Mouse (Mus musculus): ENCODE data around the gene Mgst2.
A peak's percentile ranks its signal among the peaks of the same experiment; 100 is the strongest.

Mgst2 gene

GRCm38 (mm10) chr3:51701950-51702349 is 41.8 kb downstream of the Mgst2 start:
- DNase-seq = no peak

DNA sequence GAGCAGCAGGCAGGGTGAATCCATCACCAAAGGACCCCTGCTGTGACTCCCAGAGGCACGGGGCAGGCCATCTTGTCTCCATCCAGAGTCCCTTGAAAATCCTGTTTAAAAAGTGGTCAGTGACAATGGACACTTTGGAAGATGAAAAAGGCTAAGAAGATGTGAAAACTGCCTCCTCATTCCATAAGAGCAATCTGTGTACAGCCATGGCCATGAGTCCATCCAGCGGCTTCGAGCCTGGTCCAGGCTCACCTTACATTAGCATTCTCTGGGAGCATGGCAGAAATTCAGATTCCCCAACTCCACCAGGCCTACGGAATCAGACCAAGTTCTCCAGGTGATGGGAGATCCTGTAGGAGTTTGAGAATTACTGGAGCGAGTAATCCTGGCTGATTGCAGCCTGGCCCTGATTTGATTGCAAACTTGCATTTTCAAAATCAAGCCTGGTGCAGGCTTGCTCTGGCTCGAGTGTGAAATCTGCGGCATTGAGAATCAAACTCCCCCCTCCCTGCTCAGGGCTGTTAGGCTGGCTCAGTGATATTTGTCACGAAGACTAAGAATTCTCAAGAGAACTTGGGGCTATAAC is 42.6 kb downstream of the Mgst2 start:
- no peak for DNase-seq

DNA sequence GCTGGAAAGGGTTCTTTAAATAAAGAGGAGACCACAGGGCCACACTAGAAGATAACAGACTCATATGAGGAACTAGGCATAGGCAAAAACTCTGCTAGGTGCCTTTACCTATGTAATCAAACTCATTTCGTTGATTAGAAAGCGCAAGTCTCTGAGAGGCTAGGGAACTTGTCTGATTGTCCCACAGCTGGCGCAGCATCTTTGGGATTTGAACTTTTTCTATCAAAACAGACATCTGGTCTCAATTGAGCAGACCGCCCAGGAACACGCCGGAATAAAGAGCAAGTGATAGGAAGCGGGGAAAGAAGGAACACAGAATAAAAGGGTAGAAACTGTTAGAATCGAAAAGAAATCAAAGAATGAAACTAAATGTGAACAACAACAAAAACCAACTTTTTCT is 43.3 kb downstream of the Mgst2 start:
- no peak for DNase-seq

DNA sequence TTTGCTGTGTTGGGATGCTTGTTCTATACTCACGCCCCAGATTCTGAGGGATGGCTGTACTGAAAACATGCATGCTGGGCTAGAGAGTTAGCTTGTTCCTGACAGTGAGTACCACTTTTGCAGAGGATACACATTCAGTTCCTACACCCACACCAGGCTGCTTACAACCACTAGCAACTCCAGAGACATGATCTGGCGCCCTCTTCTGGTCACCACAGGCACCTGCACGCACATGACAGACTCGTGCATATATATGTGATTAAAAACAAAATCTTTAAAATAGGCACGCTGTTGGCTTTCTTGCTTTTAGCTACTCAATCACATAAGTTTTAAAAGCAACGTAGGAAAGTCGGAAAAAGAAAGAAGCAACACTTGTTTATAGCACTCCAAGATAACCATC is 45.1 kb downstream of the Mgst2 start:
- DNase-seq = no peak

DNA sequence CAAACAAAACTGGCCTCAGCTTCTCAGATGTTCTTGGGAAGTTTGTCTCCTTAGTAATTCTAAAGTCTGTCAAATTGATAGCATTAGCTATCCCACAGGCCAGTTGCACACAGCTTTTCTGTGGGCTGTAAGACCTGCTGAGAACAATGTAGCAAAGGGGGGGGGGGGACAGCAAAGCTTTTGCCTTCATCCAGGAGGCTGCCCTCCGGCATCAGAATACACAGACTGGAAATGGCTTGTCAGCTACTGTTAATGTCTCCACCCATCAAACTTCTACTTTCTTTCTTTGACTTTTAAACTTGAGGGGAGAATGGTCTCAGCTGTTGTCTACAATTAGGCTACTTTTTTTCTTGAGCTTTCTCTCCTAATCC is 48.2 kb downstream of the Mgst2 start:
- DNase-seq = no peak

DNA sequence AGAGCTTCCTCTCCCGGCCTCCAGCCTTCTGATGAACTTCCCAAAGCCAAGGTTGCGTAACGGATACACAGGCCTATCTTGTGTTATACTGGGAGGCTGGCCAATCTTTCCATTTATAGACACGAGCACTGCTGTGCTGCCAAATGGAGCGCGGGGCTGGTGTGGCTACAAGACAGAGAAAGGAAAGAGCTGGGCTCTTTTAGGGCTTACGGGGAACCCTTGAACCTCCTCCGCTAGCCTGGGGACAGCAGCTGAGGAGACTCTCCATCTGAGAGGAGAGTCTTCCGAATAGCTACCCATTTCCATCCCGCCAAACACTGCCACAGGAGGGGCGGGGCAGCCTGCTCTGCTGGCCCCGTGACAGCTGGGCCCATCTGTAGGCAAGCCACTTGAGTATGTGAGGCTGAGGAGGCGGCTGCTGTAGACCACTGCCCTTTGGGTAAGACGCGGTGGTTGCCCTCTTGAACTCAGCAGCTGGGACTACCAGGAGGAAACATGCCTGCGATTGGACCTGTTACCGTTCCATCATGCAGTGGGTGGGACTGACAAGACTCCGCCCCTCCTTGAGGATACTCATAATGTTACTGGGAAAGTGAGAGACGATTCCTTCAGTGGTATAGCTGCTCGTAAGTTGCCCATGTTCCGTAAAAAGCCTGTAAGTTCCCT is 48.7 kb downstream of the Mgst2 start:
- peak; percentile 83 to 86 for DNase-seq

DNA sequence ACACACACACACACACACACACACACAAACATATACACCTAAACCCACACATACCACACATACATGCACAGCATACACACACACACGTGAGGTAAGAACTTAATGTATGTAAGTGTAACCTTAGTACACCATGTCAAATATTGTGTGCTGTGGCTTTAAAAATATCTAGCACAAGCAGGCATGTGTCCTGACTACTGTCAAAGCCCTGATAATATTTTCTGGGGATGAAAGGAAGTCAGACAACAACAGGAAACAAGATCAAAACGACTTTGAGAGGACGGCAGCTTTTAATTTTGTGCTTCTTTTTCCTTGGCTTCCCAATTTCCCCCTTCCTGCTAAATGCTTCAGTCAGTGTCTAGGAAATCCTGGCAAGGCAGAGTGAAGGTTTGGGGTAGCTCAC is 52.2 kb downstream of the Mgst2 start:
- DNase-seq = no peak

DNA sequence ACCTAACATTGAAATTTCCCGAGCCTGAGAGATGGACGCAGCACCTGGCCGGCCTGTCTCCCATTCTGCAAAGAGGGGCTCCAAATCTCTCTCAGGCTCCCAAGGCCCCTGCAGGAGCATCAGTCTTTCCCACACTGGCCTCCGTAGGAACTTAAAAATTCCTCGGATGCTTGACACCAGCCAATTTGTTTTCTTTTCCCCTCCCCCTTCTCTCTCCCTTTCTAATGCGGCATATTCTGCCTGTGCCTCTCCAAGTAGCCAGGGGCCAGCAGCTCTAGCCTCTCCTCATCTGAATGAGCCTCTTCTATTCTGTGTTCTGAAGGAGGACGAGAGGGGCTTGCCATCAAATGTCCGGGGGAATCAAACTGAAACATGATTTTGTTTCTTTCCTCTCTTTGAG is 53.1 kb downstream of the Mgst2 start:
- no peak for DNase-seq

DNA sequence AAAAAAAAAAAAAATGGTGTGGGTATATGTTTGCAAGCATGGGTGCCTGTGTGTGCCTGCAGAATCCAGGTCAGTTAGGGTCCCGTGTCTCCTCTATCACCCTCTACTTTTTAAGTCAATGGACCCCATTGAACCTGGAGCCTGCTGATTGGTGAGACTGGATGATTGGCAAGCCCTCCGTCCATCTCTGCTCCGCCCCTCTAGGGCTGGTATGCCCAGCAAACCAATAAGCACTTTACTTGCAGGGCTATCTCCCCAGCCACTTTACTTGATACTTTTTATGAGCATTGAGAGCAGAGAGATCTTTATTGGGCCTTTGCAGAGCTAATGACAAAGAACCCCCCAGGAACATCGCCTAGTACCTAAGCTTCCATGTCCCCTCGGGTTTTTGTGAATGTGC is 54.3 kb downstream of the Mgst2 start:
- no peak for DNase-seq

DNA sequence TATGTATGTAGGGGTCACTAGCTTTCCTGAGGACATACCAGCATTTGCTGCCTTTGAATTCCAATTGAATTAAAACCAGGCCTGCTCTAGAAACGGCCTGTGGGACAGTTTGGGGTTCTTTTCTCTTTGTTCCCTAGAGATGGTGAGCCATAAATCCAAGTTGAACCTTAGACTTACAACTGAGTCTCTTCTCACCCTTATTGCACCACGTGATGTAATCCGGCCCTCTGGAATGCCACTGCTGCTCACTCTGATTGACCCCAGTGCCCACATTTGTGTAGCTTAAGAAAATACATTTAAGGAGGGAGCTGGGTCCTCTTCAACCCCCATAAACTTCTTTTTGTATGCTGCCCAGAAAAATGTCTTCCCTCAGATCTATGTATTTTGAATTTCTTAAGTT is 57.3 kb downstream of the Mgst2 start:
- no peak for DNase-seq

GRCm38 (mm10) chr3:51717909-51718308 is 57.7 kb downstream of the Mgst2 start:
- no peak for DNase-seq

- DNase-seq = no peak
These were observed 59.2 kb downstream of the Mgst2 start for GRCm38 (mm10) chr3:51719373-51719772.

DNA sequence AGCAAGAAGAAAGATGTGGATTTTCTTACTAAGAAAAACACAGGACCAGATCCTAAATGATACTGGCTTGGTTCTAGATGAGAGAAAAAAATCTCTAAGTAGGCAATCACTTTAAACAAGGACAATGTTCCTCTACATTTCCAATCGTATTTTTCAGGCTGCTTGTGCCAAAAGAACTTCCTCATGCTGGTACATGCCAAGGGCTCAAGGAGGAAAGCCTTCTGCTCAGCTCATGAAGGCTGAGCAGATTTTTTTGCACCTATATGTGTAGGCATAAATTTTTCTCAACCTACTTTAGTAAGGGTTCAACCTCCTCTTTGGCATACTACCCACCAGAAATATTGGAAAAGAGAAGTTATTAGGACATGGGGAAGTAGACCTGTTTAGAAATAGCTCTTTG is 59.8 kb downstream of the Mgst2 start:
- no peak for DNase-seq

- DNase-seq = no peak
These were observed 66.1 kb downstream of the Mgst2 start for GRCm38 (mm10) chr3:51726257-51726656.

GRCm38 (mm10) chr3:51727487-51727886 is 67.3 kb downstream of the Mgst2 start:
- no peak for DNase-seq

DNA sequence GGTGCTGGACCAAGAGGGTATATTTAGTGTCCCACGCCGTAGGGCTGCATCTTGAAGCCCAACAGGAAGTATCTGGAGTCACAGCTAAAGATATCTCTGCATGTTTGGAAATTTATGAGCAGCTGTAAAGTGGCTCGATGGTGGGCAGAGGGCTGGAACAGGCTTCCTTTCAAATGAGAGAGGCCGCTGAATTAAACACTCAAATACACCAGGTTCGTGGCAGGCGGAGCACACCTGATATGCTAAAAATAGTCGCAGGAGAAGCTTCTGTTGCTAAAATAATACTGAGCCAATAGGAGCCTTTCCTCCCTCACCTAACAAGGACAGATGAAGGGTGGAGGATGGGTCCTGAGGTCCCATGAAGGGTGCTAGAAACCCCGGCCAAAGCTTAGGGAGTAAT is 67.8 kb downstream of the Mgst2 start:
- DNase-seq = no peak

DNA sequence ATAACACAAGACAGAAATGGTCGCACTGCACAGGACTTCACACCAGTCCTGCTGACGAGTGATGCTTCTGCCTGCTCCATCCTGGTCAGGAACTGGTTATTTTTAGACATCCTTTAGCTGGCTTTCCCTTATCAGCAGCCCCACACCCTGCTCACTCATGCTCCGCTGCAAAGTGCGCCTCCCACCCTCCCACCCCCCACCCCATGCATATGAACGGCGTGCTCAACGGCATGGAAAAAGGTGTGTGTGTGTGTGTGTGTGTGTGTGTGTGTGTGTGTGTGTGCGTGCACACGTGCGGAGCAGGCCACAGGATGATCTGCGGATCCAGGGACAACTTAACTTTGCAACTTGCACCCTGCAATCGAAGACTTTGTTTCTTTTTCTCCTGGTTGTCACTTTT is 68.3 kb downstream of the Mgst2 start:
- no peak for DNase-seq

- no peak for DNase-seq
These were observed 69.2 kb downstream of the Mgst2 start for GRCm38 (mm10) chr3:51729109-51729918.

DNA sequence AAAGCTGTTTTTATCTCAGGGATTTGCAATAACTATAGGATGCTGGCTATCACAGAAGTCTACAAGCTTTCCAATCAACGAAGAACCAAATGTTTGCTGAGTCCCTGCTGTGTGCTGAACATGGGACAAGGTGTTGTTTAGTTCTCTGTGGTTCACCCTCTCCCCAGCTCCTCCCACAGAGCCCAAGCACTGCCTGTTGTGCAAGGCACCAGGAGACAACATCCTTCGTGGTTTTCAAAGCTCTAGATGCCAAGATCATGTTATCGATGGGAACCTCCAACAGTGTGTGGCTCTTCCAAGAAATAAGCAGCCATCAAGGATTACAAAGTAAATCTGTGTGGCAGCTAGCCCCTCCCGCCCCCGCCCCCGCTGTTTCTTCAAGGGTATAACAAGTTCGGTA is 70.5 kb downstream of the Mgst2 start:
- no peak for DNase-seq

GRCm38 (mm10) chr3:51731949-51732636 is 71.9 kb downstream of the Mgst2 start:
- no peak for DNase-seq
